Mouse (Mus musculus): ENCODE data around the gene Arid3b. TPM values are rescaled to one million over a fixed set of nuclear protein-coding genes. Genes with fewer than 3 reads are reported as not detected.

Gene Arid3b
- total and polyA plus RNA-seq, 3 experiments, result 16.7 to 105 (median 33.4) TPM

DNA sequence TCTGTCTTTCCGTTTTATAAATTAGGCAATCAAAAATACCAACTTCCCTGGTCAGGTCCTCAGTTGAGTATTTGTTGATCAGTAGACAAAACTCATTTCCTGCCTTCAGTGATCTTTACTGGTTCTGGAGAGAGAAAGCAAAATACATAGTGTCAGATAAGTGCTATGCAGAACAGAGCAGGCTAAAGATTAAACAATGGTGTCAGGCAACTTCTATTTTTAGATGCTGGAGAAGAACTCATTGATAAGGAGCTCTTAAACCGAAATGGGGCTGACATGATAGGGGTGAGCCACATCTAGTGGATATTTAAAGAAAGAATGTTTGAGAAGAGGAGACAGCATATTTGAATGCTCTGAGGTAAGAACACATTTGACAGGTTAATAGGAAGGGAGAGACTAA, 2.4 kb upstream of the Arid3b start:
- H3K27me3 ChIP-seq (replicated peaks), result no peaks in the 10 kb centered on the region
- peaks cover 0 to 8% of the 10 kb centered on the region in 2 experiments; a peak in 2 of 4 replicates for H3K4me1 ChIP-seq (ENCODE audit: control insufficient read depth in 1 of 2, insufficient read depth in 2 of 2)
- dilution Hi-C loops (cut with MboI; ENCODE audit: extremely low pct_ligation_motif_present, extremely low pct_unique_long_range_greater_than_20kb, low sequenced_read_pairs) (no loop called here), in situ Hi-C loops (cut with MboI; ENCODE audit: low pct_ligation_motif_present, low pct_unique_long_range_greater_than_20kb, low sequenced_read_pairs) (no loop called here)
- H3K36me3 ChIP-seq (replicated peaks in 1 of 2; ENCODE audit: control insufficient read depth in 1 of 2, insufficient read depth in 1 of 2, low read length in 1 of 2), result no peaks in the 10 kb centered on the region
- no peak overlapping the region for H3K9ac ChIP-seq (ENCODE audit: insufficient read depth, low read depth)
- H3K27ac ChIP-seq (ENCODE audit: insufficient read depth, low read depth), result no peak overlapping the region
- peaks cover 22% of the 10 kb centered on the region for H3K79me2 ChIP-seq (replicated peaks; ENCODE audit: control insufficient read depth, extremely low read depth, insufficient read depth, poor library complexity, severe bottlenecking)
- no peak for DNase-seq (ENCODE audit: extremely low read depth)
- H3K4me3 ChIP-seq (replicated peaks in 1 of 3; ENCODE audit: low read depth in 2 of 3, low read length in 2 of 3, poor library complexity in 1 of 3), result no peak overlapping the region
- H3K4me2 ChIP-seq (ENCODE audit: insufficient read depth, low read depth, poor library complexity, severe bottlenecking), result no peak overlapping the region
- H3K9me3 ChIP-seq (replicated peaks; ENCODE audit: low read length), result peaks cover 7% of the 10 kb centered on the region
- TF ChIP-seq POLR2AphosphoS2 (IDR thresholded peaks at IDR 0.05; ENCODE audit: low read depth, low read length), result no peak
- TF ChIP-seq CHD1 (IDR thresholded peaks at IDR 0.05; ENCODE audit: low read depth, low read length), result no peak
- no peak for TF ChIP-seq GABPA (IDR thresholded peaks at IDR 0.05; ENCODE audit: insufficient replicate concordance, low read depth, low read length)
- TF ChIP-seq POLR2A (IDR thresholded peaks at IDR 0.05; ENCODE audit: low read depth, low read length), result no peak
- no peak for TF ChIP-seq HCFC1 (IDR thresholded peaks at IDR 0.05; ENCODE audit: low read depth, low read length)

DNA sequence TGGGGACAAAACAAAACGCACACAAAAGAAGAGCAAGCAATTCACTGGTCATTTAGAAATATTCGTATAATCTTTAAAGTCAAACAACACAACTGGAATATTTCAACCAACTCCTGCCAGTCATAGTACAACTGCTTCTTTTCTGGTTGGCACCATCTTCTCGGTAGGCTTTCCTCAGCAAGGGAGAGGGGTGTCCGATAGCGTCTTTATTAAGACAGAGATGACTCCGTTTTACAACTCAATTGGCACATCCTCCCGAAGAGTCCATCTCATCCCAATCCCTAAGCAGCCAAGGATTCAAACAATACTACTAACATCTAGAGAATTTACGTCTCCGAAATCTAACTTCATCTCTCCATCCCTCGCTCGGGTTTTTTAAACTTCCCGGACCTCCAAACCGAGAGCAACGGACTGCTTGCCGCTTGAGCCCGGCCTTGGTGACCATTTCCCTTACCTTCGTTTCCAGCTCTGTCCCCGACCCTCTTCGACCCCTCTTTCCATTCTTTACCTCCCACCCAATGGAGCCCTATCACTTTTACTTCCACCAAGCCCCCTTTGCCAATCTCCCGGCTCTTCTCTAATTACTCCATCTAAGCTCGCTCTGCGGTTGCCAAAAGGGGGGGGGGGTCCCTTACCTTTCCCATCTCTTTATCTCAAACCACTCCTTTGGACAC, 615 bp downstream of the Arid3b start:
- H3K4me1 ChIP-seq (ENCODE audit: control insufficient read depth in 1 of 2, insufficient read depth in 2 of 2), result peaks cover 0 to 22% of the 10 kb centered on the region in 2 experiments; a peak in 2 of 4 replicates
- H3K27ac ChIP-seq (ENCODE audit: insufficient read depth, low read depth), result peak overlapping the region; percentile 73
- TF ChIP-seq MXI1 (IDR thresholded peaks at IDR 0.05; ENCODE audit: low read depth, low read length) (peak; percentile 8; the same call in 1 of the 2 replicates), RCOR1 (conservative IDR thresholded peaks at IDR 0.05; ENCODE audit: low read depth, low read length) (peak; percentile 17; the same call in 1 of the 2 replicates), TBP (conservative IDR thresholded peaks at IDR 0.05; ENCODE audit: low read depth, low read length) (peak; percentile 47; the same call in 1 of the 2 replicates), JUN (IDR thresholded peaks at IDR 0.05; ENCODE audit: insufficient read depth, low read depth, low read length) (no peak)
- peaks cover 5 to 22% of the 10 kb centered on the region in 2 experiments for H3K36me3 ChIP-seq (replicated peaks in 1 of 2; ENCODE audit: control insufficient read depth in 1 of 2, insufficient read depth in 1 of 2, low read length in 1 of 2)
- H3K4me3 ChIP-seq (replicated peaks in 1 of 3; ENCODE audit: low read depth in 2 of 3, low read length in 2 of 3, poor library complexity in 1 of 3), result peak overlapping the region; percentile 83 to 94 (median 86)
- peak overlapping the region; percentile 76; the same call in 1 of the 2 replicates for H3K4me2 ChIP-seq (ENCODE audit: insufficient read depth, low read depth, poor library complexity, severe bottlenecking)
- H3K9ac ChIP-seq (ENCODE audit: insufficient read depth, low read depth), result peak overlapping the region; percentile 95
- no peak for DNase-seq (ENCODE audit: extremely low read depth)
- H3K9me3 ChIP-seq (replicated peaks; ENCODE audit: low read length), result no peaks in the 10 kb centered on the region
- no peaks in the 10 kb centered on the region for H3K27me3 ChIP-seq (replicated peaks)
- H3K79me2 ChIP-seq (replicated peaks; ENCODE audit: control insufficient read depth, extremely low read depth, insufficient read depth, poor library complexity, severe bottlenecking), result peaks cover 51% of the 10 kb centered on the region
- dilution Hi-C loops (cut with MboI; ENCODE audit: extremely low pct_ligation_motif_present, extremely low pct_unique_long_range_greater_than_20kb, low sequenced_read_pairs), result no loop called here
- in situ Hi-C loops (cut with MboI; ENCODE audit: low pct_ligation_motif_present, low pct_unique_long_range_greater_than_20kb, low sequenced_read_pairs), result no loop called here

GRCm38 (mm10) chr9:57834629-57835417, 1.8 kb downstream of the Arid3b start:
- H3K27ac ChIP-seq (ENCODE audit: insufficient read depth, low read depth), result peak overlapping the region; percentile 80
- dilution Hi-C loops (cut with MboI; ENCODE audit: extremely low pct_ligation_motif_present, extremely low pct_unique_long_range_greater_than_20kb, low sequenced_read_pairs) (no loop called here), in situ Hi-C loops (cut with MboI; ENCODE audit: low pct_ligation_motif_present, low pct_unique_long_range_greater_than_20kb, low sequenced_read_pairs) (loop anchor here (5.0 kb wide), 1 partner anchor 38 kb away; no protein-coding TSS in a partner anchor)
- peak overlapping the region; percentile 95 for H3K9ac ChIP-seq (ENCODE audit: insufficient read depth, low read depth)
- H3K4me3 ChIP-seq (replicated peaks in 1 of 3; ENCODE audit: low read depth in 2 of 3, low read length in 2 of 3, poor library complexity in 1 of 3), result peak overlapping the region; percentile 70 to 94 (median 83)
- peak; percentile 61 for DNase-seq (ENCODE audit: extremely low read depth)
- no peaks in the 10 kb centered on the region for H3K9me3 ChIP-seq (replicated peaks; ENCODE audit: low read length)
- H3K4me2 ChIP-seq (ENCODE audit: insufficient read depth, low read depth, poor library complexity, severe bottlenecking), result peak overlapping the region; percentile 90
- H3K36me3 ChIP-seq (replicated peaks in 1 of 2; ENCODE audit: control insufficient read depth in 1 of 2, insufficient read depth in 1 of 2, low read length in 1 of 2), result peaks cover 5 to 29% of the 10 kb centered on the region in 2 experiments
- H3K4me1 ChIP-seq (ENCODE audit: control insufficient read depth in 1 of 2, insufficient read depth in 2 of 2), result peaks cover 0 to 33% of the 10 kb centered on the region in 2 experiments; a peak in 2 of 4 replicates
- H3K79me2 ChIP-seq (replicated peaks; ENCODE audit: control insufficient read depth, extremely low read depth, insufficient read depth, poor library complexity, severe bottlenecking), result peaks cover 63% of the 10 kb centered on the region
- H3K27me3 ChIP-seq (replicated peaks), result no peaks in the 10 kb centered on the region
- TF ChIP-seq MAX (IDR thresholded peaks at IDR 0.05; ENCODE audit: low read length), result no peak
- TF ChIP-seq CTCF (conservative IDR thresholded peaks at IDR 0.05 in 1 of 2, IDR thresholded peaks at IDR 0.05 in 1 of 2; ENCODE audit: low read depth in 2 of 2, low read length in 2 of 2), result no peak
- TF ChIP-seq MXI1 (IDR thresholded peaks at IDR 0.05; ENCODE audit: low read depth, low read length), result peak; percentile 65; the same call in 1 of the 2 replicates
- TF ChIP-seq EP300 (IDR thresholded peaks at IDR 0.05; ENCODE audit: low read length), result peak; percentile 91
- TF ChIP-seq ETS1 (conservative IDR thresholded peaks at IDR 0.05; ENCODE audit: low read depth, low read length), result peak; percentile 66
- TF ChIP-seq IRF4 (IDR thresholded peaks at IDR 0.05; ENCODE audit: low read depth, low read length), result peak; percentile 92
- TF ChIP-seq ZNF384 (IDR thresholded peaks at IDR 0.05; ENCODE audit: low read depth, low read length), result peak; percentile 93
- TF ChIP-seq POLR2A (IDR thresholded peaks at IDR 0.05; ENCODE audit: low read depth, low read length), result no peak
- TF ChIP-seq MAFK (IDR thresholded peaks at IDR 0.05; ENCODE audit: insufficient replicate concordance, low read length), result no peak
- TF ChIP-seq E2F4 (IDR thresholded peaks at IDR 0.05; ENCODE audit: insufficient replicate concordance, low read depth, low read length), result no peak
- peak; percentile 72; the same call in 1 of the 2 replicates for TF ChIP-seq MYC (IDR thresholded peaks at IDR 0.05; ENCODE audit: low read depth, low read length)
- TF ChIP-seq USF2 (conservative IDR thresholded peaks at IDR 0.05; ENCODE audit: low read depth, low read length), result no peak
- no peak for TF ChIP-seq NRF1 (IDR thresholded peaks at IDR 0.05; ENCODE audit: low read depth, low read length)
- TF ChIP-seq USF1 (IDR thresholded peaks at IDR 0.05; ENCODE audit: low read depth, low read length), result no peak
- no peak for TF ChIP-seq ZC3H11A (IDR thresholded peaks at IDR 0.05; ENCODE audit: low read depth, low read length)
- no peak for TF ChIP-seq PAX5 (IDR thresholded peaks at IDR 0.05; ENCODE audit: low read length)
